Mouse (Mus musculus) heart, postnatal 36 days (tissue): ENCODE results near the gene Inpp5f. TPM values are rescaled to one million over a fixed set of nuclear protein-coding genes. Genes with fewer than 3 reads are reported as not detected.
"Not testable (repeated sequence)": the region's sequence is repeated elsewhere in the genome, so short reads cannot be mapped to it uniquely, and the experiment has no call there.

Experiments used
- DNase-seq, 2 experiments: peaks; one replicate each; pipeline ENCODE4 v3.0.0; 2021 to 2022
- intact Hi-C: fragments of 180-260 bp; cut with DNase I; formaldehyde crosslinking; loops from one replicate; pipeline ENCODE4 v1.15.1; 2025
- total RNA-seq, 2 experiments: library from RNA; stranded (reverse); gene quantifications; 2 replicates each; pipeline ENCODE4 v1.2.3; 2021

The Inpp5f gene
- total RNA-seq, 2 experiments from 2014 or later = 5.0 to 7.0 TPM

DNA sequence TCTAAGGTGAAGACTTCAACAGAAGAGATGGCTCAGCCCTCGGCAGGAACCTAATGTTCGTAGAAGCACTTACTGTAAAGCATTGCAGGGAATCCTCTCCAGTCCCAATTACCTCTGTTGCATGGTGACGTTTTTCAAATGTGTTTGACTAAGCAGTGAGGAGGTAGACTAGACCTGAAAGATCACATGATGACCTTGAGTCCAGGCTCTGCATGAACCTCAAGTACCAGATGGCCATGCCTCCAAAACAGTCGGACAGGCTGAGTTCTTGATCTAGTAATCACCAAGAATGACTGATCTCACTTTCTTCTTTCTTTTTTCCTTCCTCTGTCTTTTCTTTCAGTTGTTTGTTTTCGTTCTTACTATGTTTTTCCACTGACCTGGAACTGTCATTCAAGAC lies 31.3 kb downstream of the Inpp5f start:
- no peak for DNase-seq
- intact Hi-C loops = no loop called here

DNA sequence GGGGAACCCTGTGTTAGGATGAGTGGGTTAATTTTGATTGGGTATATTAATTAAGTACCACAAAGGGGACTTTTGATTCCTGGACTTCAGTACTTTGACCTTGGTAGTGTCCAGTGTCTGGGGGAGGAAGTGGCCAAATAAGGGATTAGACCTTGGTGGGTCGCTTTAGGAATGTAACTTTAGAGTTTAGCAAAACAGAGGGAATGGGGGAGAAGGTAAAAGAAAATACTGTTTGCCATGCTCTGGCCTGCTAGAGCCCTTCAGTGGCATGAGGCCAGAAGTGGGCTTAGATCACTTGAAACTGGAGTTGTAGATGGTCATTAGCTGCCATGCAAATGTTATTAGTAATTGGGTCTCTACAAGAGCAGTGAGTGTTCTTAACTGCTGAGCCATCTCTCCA lies 45.8 kb downstream of the Inpp5f start:
- intact Hi-C loops = no loop called here
- no peak for DNase-seq

DNA sequence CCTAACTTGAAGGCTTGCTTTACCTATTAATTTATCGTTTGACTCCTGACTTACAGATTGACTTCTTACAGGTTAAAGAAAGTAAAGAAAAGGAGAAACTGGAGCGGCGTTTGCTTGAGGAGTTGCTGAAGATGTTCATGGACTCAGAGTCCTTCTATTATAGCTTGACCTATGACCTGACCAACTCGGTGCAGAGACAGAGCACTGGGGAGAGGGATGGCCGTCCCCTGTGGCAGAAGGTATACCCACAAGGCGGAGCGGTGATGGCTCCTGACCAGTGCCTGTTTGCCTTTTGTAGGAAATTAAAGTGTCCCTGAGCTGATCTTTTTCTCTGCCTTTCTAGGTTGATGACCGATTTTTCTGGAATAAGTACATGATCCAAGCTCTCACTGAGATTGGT lies 52.8 kb downstream of the Inpp5f start:
- intact Hi-C loops = no loop called here
- DNase-seq = no peak

DNA sequence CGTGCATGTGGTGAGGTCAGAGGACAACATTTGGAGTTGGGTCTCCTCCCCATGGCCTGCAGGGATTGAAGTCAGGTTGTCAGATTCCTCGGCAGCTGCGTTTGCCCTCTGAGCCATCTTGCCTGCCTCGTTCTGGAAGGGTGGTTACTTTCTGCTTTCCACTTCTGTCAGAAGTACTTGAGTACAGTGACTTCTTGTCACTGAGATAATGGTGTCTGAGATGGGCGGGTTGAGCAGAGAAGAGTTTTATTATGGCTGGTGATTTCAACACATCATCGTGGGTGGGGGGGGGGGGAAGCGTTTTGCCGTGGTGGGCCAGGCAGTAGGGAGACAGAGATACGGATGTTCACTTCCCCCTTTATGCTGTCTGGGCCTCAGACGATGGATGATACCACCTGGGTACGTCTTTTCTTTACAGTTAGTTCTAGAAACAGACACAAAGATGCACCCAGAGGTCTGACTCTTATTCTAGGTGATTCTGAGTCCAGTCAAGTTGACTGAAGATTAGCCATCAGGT lies 53.8 kb downstream of the Inpp5f start:
- DNase-seq = no peak
- intact Hi-C loops = no loop called here

DNA sequence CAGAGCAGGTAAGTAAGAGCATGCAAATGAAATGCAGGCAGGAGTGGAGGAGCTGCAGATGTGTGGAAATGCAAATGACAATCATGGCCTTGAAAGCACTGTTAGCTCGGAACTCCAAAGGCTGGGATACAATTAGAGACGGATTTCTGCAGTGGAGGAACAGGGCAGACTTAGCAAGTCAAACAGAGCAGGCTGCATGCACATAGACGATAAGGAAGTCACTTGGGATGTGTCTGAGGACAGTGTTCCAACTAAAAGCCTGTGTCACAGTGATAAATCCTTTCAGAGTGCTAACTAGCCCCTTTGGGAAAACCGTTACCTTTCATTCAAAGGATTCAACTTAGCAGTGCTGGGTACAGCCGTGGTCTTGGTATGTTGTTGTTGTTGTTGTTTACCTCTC lies 56.7 kb downstream of the Inpp5f start:
- intact Hi-C loops = no loop called here

DNA sequence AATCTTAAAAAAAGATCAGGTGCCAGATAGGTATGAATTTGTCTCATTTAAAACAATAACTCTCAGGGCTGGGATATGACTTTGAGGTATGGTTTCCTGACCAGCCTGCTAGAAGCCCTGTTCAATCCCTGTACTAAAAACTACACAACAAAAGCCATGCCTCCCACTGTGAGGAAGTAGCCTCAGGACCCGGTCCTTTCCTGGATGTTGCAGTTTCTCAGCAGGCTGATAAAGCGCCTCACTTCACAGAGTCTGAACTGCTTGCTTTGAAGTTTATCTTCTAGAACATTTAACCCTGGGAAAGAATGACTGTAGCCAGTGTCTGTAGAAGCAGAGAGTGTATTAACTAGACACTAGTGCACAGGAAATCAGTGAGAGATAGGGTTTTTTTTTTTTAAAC lies 57.7 kb downstream of the Inpp5f start:
- intact Hi-C loops = no loop called here
- no peak for DNase-seq

More for the DNA sequence above, 56.7 kb downstream of the Inpp5f start:
- no peak for DNase-seq

DNA sequence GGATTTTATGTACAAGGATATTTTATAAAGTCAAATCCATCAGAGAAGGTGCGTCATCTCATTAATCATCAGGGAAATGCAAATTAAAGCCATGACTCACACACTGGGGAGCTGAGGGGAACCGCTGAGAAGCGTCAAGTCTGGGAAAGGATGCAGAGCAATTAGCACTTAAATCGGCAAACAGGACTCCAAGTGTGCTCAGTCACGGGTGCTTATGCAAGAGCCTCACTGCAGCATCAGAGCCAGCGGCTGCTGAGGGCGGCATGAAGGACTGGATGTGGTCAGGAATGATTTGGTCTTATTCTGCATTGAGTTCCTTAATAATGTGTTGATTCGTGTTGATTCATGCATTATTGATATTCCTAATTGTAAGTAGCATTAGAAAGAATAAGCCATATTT lies 60.8 kb downstream of the Inpp5f start:
- intact Hi-C loops = no loop called here

DNA sequence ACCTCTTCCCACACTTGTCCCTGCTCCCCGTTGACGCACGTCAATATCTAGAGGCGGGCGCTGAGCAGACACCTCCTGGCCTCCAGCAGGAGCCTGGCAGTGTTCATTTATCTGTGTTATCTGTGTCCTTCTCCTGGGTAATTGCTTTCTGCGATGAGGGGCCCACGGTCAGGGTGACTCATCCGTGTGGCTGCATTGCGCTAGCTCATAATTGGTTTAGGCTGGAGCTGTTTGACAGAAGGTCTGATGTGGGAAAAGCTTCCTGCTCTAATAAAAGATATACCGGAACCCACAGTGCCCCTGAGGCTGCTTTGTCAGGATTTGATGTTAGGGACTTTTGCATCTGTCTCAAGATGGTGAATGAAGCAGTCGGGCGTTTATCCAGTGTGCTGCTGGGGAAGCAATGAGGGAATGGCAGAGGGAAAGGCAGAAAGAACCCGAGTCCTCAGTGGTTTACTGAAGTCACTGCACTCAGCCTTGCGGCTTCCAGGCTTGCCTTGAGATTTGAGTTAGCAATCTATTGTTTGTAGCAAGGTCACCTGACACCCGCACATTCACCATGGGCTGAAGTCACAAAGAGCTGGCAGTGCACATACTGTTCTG lies 61.4 kb downstream of the Inpp5f start:
- intact Hi-C loops = no loop called here
- DNase-seq = peak in 1 of 2 experiments; percentile 14

More for the DNA sequence above, 60.8 kb downstream of the Inpp5f start:
- no peak for DNase-seq

DNA sequence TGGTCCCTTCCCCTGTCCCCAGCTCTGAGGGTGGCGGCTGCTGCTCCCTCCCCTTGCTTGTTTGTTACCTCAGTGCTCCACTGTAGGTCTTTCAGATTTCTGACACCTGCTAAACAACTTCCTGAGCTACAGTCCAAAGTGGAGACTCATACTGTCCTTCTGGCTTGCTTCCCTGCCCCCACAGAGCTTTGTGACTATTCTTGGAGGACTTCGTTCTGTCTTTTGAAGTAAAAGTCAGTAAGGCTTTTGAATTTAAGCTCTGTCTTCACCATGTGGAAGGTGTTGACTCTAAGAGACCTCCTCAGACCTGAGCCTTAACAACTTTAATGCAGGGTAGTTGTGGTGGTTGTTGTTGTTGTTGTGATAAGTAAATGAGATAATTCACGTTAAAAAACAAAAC lies 67.4 kb downstream of the Inpp5f start:
- intact Hi-C loops = no loop called here
- no peak for DNase-seq

DNA sequence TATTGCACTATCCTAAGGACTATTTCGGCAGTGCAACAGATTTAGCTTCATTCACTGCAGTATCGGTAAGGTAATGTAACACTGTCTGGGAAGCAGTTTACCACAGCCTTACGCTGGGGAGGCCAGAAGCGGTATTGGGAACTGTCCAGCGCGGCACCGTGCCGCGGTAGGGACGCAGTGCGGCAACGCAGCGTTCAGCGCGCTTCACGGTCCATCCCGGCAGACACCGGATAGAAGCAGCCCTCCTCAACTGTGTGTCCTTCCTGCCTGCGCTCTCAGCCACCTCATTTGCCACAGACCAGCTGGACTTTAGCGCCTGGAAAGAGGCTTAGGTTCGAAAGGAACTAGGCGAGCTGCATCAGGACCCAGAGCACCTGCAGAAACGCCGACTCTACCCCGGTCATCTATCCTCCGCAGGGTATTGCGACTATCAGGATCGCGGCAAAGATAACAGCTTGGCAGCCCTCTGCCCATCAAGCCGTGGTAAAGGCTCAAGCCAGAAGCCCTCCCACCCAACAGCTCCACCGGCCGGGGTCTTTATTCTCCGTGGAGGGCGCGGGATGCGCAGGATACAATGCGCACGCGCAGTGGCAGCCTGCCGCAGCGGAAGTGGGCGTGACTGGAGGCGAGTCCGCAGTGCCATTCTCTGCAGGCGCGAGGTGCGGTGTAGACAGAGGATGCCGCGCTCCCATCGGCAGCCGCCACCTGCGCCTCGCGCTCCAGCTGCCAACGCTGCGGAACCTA lies 76.9 kb downstream of the Inpp5f start:
- DNase-seq = peak; percentile 60 to 68
- intact Hi-C loops = loop anchor here (5.0 kb wide), 1 partner anchor 76 kb away; the partner anchor contains the start of gene Inpp5f

DNA sequence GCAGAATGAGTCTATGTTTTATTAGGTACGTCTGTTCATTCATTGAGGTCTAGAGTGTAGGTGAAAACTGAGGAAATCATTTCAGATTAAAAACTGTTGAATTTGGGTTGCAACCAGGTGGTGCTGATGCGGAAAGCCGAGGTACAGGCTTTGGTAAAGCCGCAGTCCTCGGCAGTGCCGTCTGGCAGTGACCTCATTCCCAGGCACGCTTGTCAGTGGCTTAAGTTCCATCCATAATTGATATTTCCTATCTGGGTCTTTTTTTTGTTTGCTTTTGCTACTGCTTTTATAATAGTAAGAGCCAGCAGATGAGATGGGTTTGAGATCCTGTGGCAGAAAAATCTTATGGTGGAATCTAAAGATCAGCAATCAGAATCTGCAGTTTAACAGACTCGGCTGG lies 78.2 kb downstream of the Inpp5f start:
- DNase-seq = no peak
- intact Hi-C loops = loop anchor here (5.0 kb wide), 1 partner anchor 77 kb away; the partner anchor contains the start of gene Inpp5f

DNA sequence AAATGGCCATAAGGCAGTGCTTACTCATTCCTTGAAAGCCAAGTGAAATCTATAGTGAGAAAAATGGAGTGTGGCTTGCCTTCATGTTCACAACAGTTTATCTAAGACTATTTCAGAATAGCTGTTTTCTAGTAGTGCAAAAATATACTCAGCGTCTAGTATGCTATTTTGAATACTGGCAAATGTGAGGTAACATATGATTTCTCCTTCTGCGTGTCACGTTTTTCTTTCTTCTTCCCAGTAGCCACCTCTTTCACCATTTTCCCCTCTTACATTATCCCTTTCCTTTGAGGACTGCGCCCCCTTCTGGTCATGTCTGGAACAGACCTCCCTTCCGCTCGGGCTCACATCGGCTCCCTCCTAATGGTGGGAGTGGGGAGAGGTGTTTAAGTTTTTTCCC lies 78.9 kb downstream of the Inpp5f start:
- intact Hi-C loops = loop anchor here (1.0 to 5.0 kb wide), 5 partner anchors 127 to 448 kb away; no protein-coding TSS in a partner anchor
- DNase-seq = peak; percentile 86 to 93

DNA sequence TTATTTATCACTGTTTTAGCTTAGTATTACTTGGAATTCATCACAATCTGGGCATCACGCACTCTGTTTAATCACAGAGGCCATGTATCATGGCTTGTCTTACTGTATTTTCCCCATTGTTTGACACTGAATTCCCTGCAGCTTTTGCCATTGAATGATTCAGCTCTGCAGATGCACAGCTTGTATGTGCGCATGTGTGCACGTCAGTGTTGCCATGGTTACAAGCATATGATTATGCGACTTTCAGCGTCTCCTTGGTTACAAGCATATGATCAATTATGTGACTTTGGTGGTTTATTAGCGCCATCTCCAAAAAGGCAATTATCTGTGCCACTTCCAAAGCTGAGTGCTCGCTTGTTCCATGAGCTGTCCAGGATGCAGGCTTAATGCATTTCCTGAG lies 79.7 kb downstream of the Inpp5f start:
- intact Hi-C loops = loop anchor here (1.0 to 5.0 kb wide), 5 partner anchors 127 to 448 kb away; no protein-coding TSS in a partner anchor
- DNase-seq = no peak

DNA sequence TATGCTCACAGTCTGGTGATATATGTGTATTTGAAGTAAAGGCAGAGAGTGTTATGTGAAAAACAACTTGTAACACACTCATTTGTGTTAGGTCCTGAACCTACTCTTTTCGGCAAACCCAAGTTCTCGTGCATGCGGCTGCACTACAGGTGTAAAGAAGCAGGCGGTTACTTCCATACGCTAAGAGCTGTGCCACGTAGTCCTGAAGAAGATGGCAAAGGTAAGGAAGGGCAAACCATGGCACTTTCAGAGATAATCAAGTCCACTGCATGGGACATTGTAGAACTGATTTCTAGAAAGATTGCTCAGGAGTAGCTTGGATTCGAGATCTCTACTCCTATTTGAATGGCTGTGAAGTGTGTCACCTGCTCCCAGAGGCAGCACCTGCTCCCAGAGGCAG lies 81.0 kb downstream of the Inpp5f start:
- intact Hi-C loops = loop anchor here (5.0 kb wide), 3 partner anchors 320 to 450 kb away; no protein-coding TSS in a partner anchor
- no peak for DNase-seq

DNA sequence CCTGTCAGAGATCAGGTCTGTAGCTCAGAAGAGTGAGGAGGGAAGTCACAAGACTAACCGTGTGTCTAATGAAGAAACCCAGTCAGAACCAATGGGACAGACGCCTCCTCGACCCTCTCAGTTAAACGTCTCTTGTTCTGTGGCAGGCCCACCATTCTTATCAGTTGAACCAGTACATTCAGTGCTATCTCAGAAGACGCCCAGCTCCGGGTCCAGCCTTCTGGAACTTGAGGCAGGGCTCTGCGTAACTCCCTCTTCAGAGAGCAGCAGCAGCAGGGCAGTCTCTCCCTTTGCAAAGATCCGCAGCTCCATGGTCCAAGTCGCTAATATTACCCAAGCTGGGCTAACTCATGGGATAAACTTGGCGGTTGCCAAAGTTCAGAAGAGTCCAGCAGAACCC lies 83.7 kb downstream of the Inpp5f start:
- intact Hi-C loops = loop anchor here (5.0 kb wide), 3 partner anchors 323 to 453 kb away; no protein-coding TSS in a partner anchor

DNA sequence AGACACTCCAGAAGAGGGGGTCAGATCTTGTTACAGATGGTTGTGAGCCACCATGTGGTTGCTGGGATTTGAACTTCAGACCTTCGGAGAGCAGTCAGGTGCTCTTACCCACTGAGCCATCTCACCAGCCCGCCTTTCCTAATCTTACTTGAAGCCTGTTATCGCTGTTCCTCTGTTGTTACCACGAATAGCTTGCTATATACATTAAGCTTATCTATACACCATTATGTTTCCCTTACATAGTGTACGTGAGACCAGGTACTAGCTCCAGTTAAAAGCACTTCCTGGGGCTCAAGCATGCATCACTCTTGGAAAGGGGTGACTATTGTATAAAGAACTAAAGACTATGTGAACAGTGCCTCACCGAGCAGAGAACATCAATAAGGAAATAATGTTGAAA lies 88.8 kb downstream of the Inpp5f start:
- not testable (repeated sequence) for DNase-seq
- intact Hi-C loops = loop anchor here (5.0 kb wide), 1 partner anchor 393 kb away; no protein-coding TSS in a partner anchor

More for the DNA sequence above, 83.7 kb downstream of the Inpp5f start:
- no peak for DNase-seq

DNA sequence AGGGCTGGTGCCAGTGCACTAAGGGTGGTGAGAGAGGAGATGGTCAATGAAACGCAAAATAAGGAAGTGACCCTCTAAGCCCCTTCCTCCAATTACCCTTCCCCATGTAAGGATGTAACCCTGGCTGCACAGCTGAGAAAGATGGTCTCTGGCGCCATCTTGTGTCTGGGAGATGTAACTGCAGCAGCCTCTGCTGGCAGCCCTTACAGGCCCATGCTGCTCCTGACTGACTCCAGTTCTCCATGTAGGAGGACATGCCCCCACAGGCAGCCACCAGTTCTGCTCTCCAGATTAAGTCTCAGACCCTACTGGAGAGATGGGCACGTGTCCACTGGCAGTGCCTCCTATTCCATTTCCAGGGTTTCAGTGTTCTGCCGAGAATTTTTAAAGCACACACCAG lies 94.6 kb downstream of the Inpp5f start:
- intact Hi-C loops = loop anchor here (1.0 to 5.0 kb wide), 3 partner anchors 231 to 458 kb away; partner anchors contain the start of gene Tgfb1i1
- DNase-seq = peak; percentile 74 to 76

DNA sequence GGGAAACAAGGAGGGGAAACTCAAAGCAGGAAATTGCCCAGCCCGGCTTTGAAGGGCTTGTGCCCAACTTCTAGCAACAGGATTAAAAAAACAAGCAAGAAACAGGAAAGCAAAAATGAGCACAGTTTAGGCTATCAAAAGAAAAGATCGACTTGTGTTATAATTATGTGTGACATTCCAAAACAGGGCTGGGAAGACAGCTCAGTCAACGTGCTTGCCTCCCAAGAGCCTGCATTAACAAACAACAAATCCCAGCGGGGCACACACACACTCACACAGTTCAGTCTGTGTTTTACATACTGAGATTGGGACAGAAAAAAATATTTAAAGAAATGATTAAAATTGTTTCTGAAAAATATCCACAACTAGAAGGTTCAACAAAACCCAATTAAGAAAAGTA lies 106.9 kb downstream of the Inpp5f start:
- DNase-seq = no peak
- intact Hi-C loops = no loop called here

DNA sequence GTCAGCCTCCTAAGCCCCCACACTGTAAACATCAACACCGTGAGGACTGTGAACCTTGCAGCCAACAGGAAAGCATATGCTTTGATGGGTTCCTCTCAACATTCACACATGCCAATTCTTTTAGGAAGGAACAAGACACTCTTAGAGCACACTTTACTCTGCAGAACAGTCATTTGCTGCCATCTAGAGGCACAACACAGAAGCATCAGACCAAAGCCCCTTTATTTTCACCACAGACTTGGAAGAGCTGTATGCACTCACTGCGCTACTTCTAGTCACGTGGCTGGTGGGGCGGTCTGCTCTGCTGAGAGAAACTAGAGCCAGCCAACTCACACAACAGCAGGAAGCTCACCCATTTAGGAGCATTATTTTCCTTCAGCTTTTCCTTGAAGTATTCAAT lies 113.6 kb downstream of the Inpp5f start:
- DNase-seq = peak; percentile 48 to 59
- intact Hi-C loops = no loop called here

DNA sequence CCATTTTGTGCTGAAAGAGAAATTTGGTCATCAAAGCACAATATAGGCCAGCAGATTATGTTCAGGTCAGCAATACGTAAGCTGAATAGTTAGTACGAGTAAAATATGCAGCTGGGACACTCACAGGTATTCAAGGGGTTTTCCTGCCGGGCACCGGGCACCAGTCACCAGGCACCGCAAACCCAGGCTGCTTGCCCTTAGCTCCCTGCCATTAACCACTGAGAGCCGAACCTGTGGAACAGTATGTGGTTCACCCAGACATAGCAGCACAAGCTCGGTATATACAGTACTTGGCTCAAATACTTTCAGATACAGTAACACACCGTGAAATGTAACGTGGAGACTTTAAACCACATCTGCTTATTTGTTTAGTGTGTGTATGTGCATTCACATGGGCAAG lies 114.1 kb downstream of the Inpp5f start:
- intact Hi-C loops = no loop called here
- DNase-seq = no peak

DNA sequence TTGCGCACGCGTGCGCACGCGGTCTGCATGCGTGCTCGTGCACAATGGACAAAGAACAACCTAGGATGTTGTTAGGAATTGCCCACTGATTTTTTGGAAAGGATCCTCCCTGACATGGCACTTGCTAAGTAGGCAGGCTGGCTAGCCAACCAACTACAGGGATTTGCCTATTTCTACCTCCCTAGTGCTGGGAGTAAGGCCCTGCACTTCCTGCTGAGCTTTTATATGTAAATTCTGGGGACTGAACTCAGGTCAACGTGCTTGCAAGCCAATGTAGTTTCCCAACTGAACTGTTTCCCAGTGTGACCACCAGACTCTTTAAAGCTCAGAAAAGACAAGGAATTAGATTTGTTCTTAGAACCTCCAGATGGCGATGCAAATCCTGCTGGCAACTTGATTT lies 115.9 kb downstream of the Inpp5f start:
- intact Hi-C loops = no loop called here

DNA sequence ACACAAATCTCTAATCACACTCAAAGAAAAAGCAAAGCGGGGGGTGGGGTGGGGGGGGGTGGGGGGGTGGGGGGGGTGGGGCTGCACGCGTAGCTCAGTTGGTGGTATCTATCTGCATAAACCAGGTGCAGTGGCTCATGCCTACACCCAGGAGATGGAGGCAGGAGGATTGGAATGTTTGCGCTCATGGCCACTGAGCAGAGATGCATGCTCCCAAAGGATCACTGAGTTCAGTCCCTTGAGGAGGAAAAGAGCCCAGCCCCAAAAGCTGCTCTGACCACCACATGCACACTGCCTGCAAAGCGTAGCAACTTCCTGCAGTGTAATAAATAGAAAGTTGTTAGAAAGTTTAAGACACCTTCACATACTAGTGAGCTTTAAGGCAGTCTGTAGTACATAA lies 116.6 kb downstream of the Inpp5f start:
- DNase-seq = no peak
- intact Hi-C loops = no loop called here

More for the DNA sequence above, 115.9 kb downstream of the Inpp5f start:
- no peak for DNase-seq
